Mouse (Mus musculus): ENCODE measurements around the gene Thap4.

DNA sequence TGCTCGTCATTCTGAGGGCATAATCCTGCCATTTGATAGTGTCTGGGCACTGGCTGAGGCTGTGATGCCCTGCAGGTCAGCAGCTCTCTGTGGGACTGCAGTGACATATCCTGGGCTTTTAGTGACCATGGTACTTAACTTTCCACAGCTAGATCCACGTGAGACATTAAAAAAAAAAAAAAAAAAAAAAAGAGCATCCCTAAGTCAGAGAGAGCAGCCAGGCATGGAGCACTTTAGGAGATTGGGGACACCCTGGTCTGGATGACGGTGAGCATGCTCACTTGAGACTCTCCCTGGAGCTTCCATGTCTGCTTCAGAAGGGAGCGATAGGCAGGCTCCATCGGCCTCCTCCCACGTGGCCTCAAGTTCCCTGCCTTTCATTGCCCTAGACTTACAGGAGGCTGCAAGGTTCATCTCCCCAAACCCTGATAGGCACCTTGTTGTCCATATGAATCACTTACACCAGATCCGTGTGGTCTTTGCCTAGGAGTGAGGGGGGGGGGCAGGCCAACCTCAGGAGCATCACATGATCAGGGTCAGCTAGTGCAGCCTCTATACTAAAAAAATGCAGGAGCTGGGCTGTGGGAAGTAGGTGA lies 64.7 kb downstream of the Thap4 start:
- TF ChIP-seq CTCF (IDR thresholded peaks at IDR 0.05; ENCODE audit: low read depth) (no peak), EP300 (IDR thresholded peaks at IDR 0.05; ENCODE audit: low read depth) (no peak)
